Mouse (Mus musculus) forebrain, embryonic 12.5 days (tissue): ENCODE measurements around the gene Zfp865. TPM values are rescaled to one million over a fixed set of nuclear protein-coding genes. Genes with fewer than 3 reads are reported as not detected.
"Not testable (repeated sequence)": the region's sequence is repeated elsewhere in the genome, so short reads cannot be mapped to it uniquely, and the experiment has no call there.

ENCODE experiments used
- ATAC-seq: fragments of 200-750 bp; cut with Nextera tagmentation; 2 replicates; pipeline ENCODE4 v1.8.0; 2017; ENCODE audit warnings: moderate TSS enrichment; ENCODE audit not compliant: low FRiP score
- H3K27ac ChIP-seq: fragments of 300-500 bp; sonication (generic); 2 replicates; pipeline ENCODE4 v1.5.1; 2016; ENCODE audit warnings: mild to moderate bottlenecking
- H3K27me3 ChIP-seq: fragments of 300-500 bp; sonication (generic); 2 replicates; pipeline ENCODE4 v1.6.1; 2016; ENCODE audit warnings: mild to moderate bottlenecking
- H3K36me3 ChIP-seq: fragments of 300-500 bp; sonication (generic); replicated peaks from 2 replicates; pipeline ENCODE4 v1.6.1; 2016; ENCODE audit warnings: mild to moderate bottlenecking
- H3K4me1 ChIP-seq: fragments of 300-500 bp; sonication (generic); 2 replicates; pipeline ENCODE4 v1.6.1; 2016
- H3K4me2 ChIP-seq: fragments of 300-500 bp; sonication (generic); 2 replicates; pipeline ENCODE4 v1.6.1; 2016; ENCODE audit warnings: mild to moderate bottlenecking, moderate library complexity
- H3K4me3 ChIP-seq: fragments of 300-500 bp; sonication (generic); replicated peaks from 2 replicates; pipeline ENCODE4 v1.5.1; 2016; ENCODE audit warnings: mild to moderate bottlenecking
- H3K9ac ChIP-seq: fragments of 300-500 bp; sonication (generic); 2 replicates; pipeline ENCODE4 v1.6.1; 2016; ENCODE audit warnings: mild to moderate bottlenecking
- H3K9me3 ChIP-seq: fragments of 300-500 bp; sonication (generic); 2 replicates; pipeline ENCODE4 v1.6.1; 2016
- WGBS: fragments of 180-500 bp; shearing (Covaris S2); methylation state at CpG from one replicate; pipeline ENCODE4 v1.1.7; 2016; 5-methylcytosine and 5-hydroxymethylcytosine counted together
- polyA plus RNA-seq: library from polyadenylated mRNA; unstranded; fragments of >200 nt; fragmentation: Nextera tagmentation; extraction: Ambion mirVana; gene quantifications from 2 replicates; pipeline ENCODE4 v1.2.1, GENCODE M21; 2016

Gene Zfp865
- polyA plus RNA-seq, 1 experiment from 2014 or later: 6.7 TPM

- peak; percentile 90 for ATAC-seq
- peak within 1 kb of the TSS; percentile 90 for H3K9ac ChIP-seq
- peaks cover 25% of the 10 kb centered on the region for H3K27me3 ChIP-seq
- H3K36me3 ChIP-seq: peaks cover 30% of the 10 kb centered on the region
- WGBS: 5% methylated on average over 22 of the region's 26 CpGs
- H3K9me3 ChIP-seq: peaks cover 13% of the 10 kb centered on the region; the same call in 1 of the 2 replicates
- H3K4me3 ChIP-seq: peak within 1 kb of the TSS; percentile 68
- H3K4me2 ChIP-seq: peak within 1 kb of the TSS; percentile 82
- peaks cover 36% of the 10 kb centered on the region for H3K4me1 ChIP-seq
- peak within 1 kb of the TSS; percentile 79 for H3K27ac ChIP-seq
These were observed 23.9 kb upstream of the Zfp865 start, which contains the start of gene Zfp579 for GRCm38 (mm10) chr7:4996003-4996895. Zfp579 (minus strand) TSS chr7:4996158.

- H3K36me3 ChIP-seq: peaks cover 24% of the 10 kb centered on the region
- peak overlapping the region; percentile 82 for H3K4me2 ChIP-seq
- no peak for ATAC-seq
- H3K27me3 ChIP-seq: peaks cover 25% of the 10 kb centered on the region
- 77% methylated on average over 8 of the region's 8 CpGs for WGBS
- peaks cover 36% of the 10 kb centered on the region for H3K4me1 ChIP-seq
- H3K9me3 ChIP-seq: peaks cover 13% of the 10 kb centered on the region; the same call in 1 of the 2 replicates
- no peak overlapping the region for H3K27ac ChIP-seq
- H3K9ac ChIP-seq: peak overlapping the region; percentile 90
- peak overlapping the region; percentile 68 for H3K4me3 ChIP-seq
These were observed 23.2 kb upstream of the Zfp865 start for GRCm38 (mm10) chr7:4996934-4997333.

- Histone ChIP-seq H3K9me3 (no peaks in the 10 kb centered on the region), H3K27ac (no peak overlapping the region), H3K4me1 (peaks cover 13% of the 10 kb centered on the region), H3K4me2 (no peak overlapping the region), H3K27me3 (peaks cover 3% of the 10 kb centered on the region; the same call in 1 of the 2 replicates), H3K9ac (no peak overlapping the region), H3K4me3 (no peak overlapping the region), H3K36me3 (no peaks in the 10 kb centered on the region)
- ATAC-seq: no peak
- 63% methylated on average over 2 of the region's 2 CpGs for WGBS
These were observed 20.3 kb upstream of the Zfp865 start for GRCm38 (mm10) chr7:4999876-5000275.

- not testable (repeated sequence) for H3K4me3 ChIP-seq, H3K9me3 ChIP-seq, H3K9ac ChIP-seq, ATAC-seq, H3K27me3 ChIP-seq, H3K4me1 ChIP-seq, H3K27ac ChIP-seq, H3K4me2 ChIP-seq
- peaks cover 22% of the 10 kb centered on the region for H3K36me3 ChIP-seq
- WGBS: 72% methylated on average over 8 of the region's 8 CpGs
These were observed 17.3 kb upstream of the Zfp865 start for GRCm38 (mm10) chr7:5002876-5003275.

- peaks cover 6% of the 10 kb centered on the region; the same call in 1 of the 2 replicates for H3K9me3 ChIP-seq
- no peak overlapping the region for H3K4me3 ChIP-seq
- ATAC-seq: no peak
- H3K27me3 ChIP-seq: no peaks in the 10 kb centered on the region
- H3K4me1 ChIP-seq: no peaks in the 10 kb centered on the region
- H3K36me3 ChIP-seq: peaks cover 75% of the 10 kb centered on the region
- no peak overlapping the region for H3K4me2 ChIP-seq
- 97% methylated on average over 26 of the region's 26 CpGs for WGBS
- no peak overlapping the region for H3K27ac ChIP-seq
- H3K9ac ChIP-seq: no peak overlapping the region
These were observed 11.9 kb upstream of the Zfp865 start for GRCm38 (mm10) chr7:5008229-5008628.

- Histone ChIP-seq H3K4me2 (0 out of 2 replicates have a peak overlapping the region, but pooled peaks have one; percentile 60), H3K4me3 (no peak overlapping the region)
These were observed 7.3 kb upstream of the Zfp865 start for GRCm38 (mm10) chr7:5012681-5013513.

GRCm38 (mm10) chr7:5014251-5015117 is 5.7 kb upstream of the Zfp865 start, which contains the start of the genes Zfp524 and Fiz1:
Zfp524 (plus strand) TSS chr7:5014415.
Fiz1 (minus strand) TSS chr7:5014697.
- peak within 1 kb of the TSS; percentile 84 for H3K9ac ChIP-seq
- H3K27me3 ChIP-seq: no peaks in the 10 kb centered on the region
- ATAC-seq: peak; percentile 84
- peak within 1 kb of the TSS; percentile 99 for H3K27ac ChIP-seq
- under 1% methylated on average over 41 of the region's 42 CpGs for WGBS
- peaks cover 7% of the 10 kb centered on the region for H3K4me1 ChIP-seq
- no peaks in the 10 kb centered on the region for H3K9me3 ChIP-seq
- peaks cover 43% of the 10 kb centered on the region for H3K36me3 ChIP-seq
- H3K4me3 ChIP-seq: peak within 1 kb of the TSS; percentile 71
- peak within 1 kb of the TSS; percentile 60 for H3K4me2 ChIP-seq

More at GRCm38 (mm10) chr7:5012681-5013513, 7.3 kb upstream of the Zfp865 start:
- no peak overlapping the region for H3K27ac ChIP-seq
- H3K27me3 ChIP-seq: no peaks in the 10 kb centered on the region
- H3K9me3 ChIP-seq: peaks cover 6% of the 10 kb centered on the region; the same call in 1 of the 2 replicates
- 90% methylated on average over 27 of the region's 27 CpGs for WGBS
- peaks cover 6% of the 10 kb centered on the region for H3K4me1 ChIP-seq
- H3K36me3 ChIP-seq: peaks cover 59% of the 10 kb centered on the region
- H3K9ac ChIP-seq: no peak overlapping the region
- no peak for ATAC-seq

- Histone ChIP-seq H3K27me3 (no peaks in the 10 kb centered on the region), H3K36me3 (peaks cover 34% of the 10 kb centered on the region), H3K27ac (peak within 1 kb of the TSS; percentile 99), H3K9me3 (no peaks in the 10 kb centered on the region), H3K9ac (peak within 1 kb of the TSS; percentile 84), H3K4me2 (peak within 1 kb of the TSS; percentile 60), H3K4me1 (peaks cover 8% of the 10 kb centered on the region), H3K4me3 (peak within 1 kb of the TSS; percentile 71)
- ATAC-seq: peak; percentile 84
- under 1% methylated on average over 75 of the region's 76 CpGs for WGBS
These were observed 4.8 kb upstream of the Zfp865 start, which contains the start of gene Gm44973 for GRCm38 (mm10) chr7:5015118-5016001. Gm44973 (plus strand) TSS chr7:5015496.

- Histone ChIP-seq H3K4me2 (peak overlapping the region; percentile 60), H3K4me3 (peak overlapping the region; percentile 71), H3K27me3 (no peaks in the 10 kb centered on the region), H3K27ac (peak overlapping the region; percentile 99), H3K4me1 (peaks cover 12% of the 10 kb centered on the region), H3K36me3 (peaks cover 27% of the 10 kb centered on the region), H3K9ac (peak overlapping the region; percentile 84), H3K9me3 (no peaks in the 10 kb centered on the region)
- no peak for ATAC-seq
- WGBS: 60% methylated on average over 3 of the region's 3 CpGs
These were observed 4.1 kb upstream of the Zfp865 start for GRCm38 (mm10) chr7:5016057-5016456.

GRCm38 (mm10) chr7:5016920-5017319 is 3.3 kb upstream of the Zfp865 start:
- ATAC-seq: no peak
- Histone ChIP-seq H3K9me3 (no peaks in the 10 kb centered on the region), H3K27me3 (no peaks in the 10 kb centered on the region), H3K27ac (no peak overlapping the region), H3K4me1 (peaks cover 19% of the 10 kb centered on the region), H3K36me3 (peaks cover 20% of the 10 kb centered on the region), H3K9ac (no peak overlapping the region), H3K4me3 (no peak overlapping the region), H3K4me2 (no peak overlapping the region)
- WGBS: 97% methylated on average over 2 of the region's 2 CpGs
